Mouse (Mus musculus): ENCODE measurements around the gene Klk1b4.
A peak's percentile ranks its signal among the peaks of the same experiment; 100 is the strongest.
"Not testable (repeated sequence)": the region's sequence is repeated elsewhere in the genome, so short reads cannot be mapped to it uniquely, and the experiment has no call there.

Klk1b4 gene

DNA sequence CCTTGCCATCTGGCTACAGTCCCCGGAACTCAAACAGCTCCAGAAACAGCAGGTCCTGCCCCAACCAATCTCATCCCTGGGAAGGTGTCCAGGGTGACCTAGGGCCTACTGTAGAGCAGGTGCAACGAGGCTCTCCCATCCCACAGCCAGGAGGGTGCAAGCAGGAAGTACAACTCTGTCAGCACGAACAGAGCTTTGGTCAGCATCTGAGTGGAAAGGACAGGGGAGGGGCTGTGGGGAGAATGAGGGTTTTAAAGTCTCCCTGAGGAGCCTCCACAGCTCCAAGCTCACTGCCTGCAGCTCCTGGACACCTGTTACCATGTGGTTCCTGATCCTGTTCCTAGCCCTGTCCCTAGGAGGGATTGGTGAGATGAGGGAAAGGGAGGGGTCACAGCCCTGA is at the start of gene Klk1b4:
TSS of gene Klk1b4 (plus strand) at position 301 of the 400 bp plus-strand sequence.
- not testable (repeated sequence) for DNase-seq (ENCODE audit: low read depth, low spot score)

DNA sequence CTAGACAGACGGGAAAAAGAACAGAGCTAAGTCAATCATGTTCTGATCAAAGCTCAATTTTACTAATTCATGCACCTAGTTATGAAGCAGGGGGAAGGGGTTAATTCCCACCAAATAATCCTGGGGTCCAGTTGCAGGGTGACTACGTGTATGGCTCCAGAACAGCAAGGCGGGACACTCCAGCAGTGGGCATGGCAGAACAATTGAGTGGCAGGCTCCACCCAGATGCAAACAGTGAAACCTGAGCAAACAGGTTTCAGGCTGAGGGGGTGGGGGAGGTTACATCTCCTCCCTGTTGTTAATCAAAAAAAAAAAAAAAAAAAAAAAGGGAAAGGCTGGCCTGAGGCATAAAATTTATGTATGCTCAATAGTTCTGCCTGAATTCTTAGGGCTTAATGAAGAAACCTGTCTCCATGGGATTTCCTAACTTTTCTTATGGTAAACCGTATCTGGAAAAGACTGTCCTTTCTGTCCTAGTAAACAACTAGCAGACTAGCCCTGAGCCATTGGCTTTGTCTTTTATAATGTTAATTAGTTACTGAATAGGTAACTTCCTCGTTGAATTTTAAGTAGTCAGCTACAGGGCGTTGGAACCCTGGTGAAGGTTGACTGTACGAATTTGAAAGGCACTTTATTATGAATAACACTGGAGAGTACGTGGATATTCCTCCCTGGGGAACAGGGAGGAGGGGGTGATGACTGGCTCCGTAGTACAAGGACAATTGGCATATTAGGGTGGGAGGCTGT is 27.8 kb upstream of the Klk1b4 start:
- DNase-seq (ENCODE audit: low read depth, low spot score): peak; percentile 56

DNA sequence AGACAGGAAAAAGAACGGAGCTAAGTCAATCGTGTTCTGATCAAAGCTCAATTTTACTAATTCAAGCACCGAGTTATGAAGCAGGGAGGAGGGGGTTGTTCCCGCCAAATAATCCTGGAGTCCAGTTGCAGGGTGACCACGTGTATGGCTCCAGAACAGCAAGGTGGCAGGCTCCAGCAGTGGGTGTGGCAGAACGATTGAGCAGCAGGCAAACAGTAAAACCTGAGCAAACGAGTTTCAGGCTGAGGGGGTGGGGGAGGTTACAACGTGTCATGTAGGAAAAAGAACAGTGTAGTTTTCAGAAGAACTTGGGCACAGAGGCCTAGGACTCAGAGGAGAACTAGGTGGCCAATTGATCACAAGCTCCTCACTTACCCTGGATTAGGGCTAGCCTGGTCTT is 20.7 kb upstream of the Klk1b4 start:
- DNase-seq (ENCODE audit: low read depth, low spot score): peak; percentile 7

DNA sequence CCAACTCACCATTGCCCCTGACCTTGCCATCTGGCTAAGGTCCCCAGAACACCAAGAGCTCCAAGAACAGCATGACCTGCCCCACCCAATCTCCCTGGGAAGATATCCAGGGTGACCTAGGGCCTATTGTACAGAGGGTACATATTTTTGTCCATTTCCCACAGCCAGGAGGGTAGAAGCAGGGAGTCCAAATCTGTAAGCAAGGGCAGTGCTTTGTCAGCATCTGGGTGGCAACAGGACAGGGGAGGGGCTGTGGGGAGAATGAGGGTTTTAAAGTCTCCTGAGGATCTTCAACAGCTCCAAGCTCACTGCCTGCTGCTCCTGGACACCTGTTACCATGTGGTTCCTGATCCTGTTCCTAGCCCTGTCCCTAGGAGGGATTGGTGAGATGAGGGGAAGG is 19.3 kb upstream of the Klk1b4 start, which contains the start of gene Klk1b24:
TSS of gene Klk1b24 (plus strand) at position 301 of the 400 bp plus-strand sequence.
- DNase-seq (ENCODE audit: low read depth, low spot score): not testable (repeated sequence)

DNA sequence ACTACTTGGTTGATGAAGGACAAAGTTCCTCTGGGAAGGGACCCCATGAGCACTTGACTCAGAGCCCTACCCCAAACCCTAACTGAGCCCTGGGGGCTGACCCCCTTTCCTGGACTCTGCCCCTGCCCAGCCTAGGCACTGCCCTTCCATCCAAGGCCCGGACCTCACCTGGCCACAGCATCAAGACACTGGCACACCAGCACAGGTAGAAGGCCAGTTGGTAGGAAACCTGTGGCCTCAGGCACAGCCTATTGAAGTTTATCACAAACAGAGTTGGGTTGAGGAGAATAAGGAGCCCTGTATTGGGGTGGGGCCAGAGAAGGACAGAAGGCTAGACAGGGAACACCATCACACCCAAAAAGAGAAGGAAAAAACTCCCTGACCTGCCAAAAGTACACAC is 13.8 kb upstream of the Klk1b4 start:
- DNase-seq (ENCODE audit: low read depth, low spot score): not testable (repeated sequence)

DNA sequence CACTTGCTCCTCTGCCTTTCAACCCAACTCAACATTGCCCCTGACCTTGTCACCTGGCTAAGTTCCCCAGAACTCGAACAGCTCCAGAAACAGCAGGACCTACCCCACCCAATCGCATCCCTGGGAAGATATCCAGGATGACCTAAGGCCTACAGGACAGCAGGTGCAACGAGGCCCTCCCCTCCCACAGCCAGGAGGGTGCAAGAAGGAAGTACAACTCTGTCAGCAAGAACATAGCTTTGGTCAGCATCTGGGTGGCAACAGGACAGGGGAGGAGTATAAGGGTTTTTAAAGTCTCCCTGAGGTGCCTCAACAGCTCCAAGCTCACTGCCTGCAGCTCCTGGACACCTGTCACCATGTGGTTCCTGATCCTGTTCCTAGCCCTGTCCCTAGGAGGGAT is 9.3 kb upstream of the Klk1b4 start, which contains the start of gene Klk1b3:
TSS of gene Klk1b3 (plus strand) at position 301 of the 400 bp plus-strand sequence.
- no peak for DNase-seq (ENCODE audit: low read depth, low spot score)

DNA sequence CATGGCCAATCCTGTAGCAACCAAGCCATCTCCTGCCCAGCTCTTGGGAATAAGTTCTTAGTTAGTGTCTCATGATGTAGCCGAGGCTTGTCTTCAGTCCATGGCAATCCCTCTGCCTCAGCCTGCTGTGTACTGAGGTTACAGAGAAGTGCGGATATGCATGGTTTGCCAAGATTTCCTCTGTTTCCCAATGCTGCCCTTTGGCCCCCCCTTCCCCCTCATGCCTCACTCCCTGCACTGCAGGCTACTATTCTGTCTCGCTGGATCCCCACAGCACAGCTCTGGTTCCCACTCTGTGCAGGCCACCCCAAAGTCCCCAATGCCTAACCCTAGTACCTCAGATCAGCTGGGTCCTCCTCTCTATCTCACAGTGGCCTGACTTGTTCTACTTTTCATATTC is 1.1 kb downstream of the Klk1b4 start:
- DNase-seq (ENCODE audit: low read depth, low spot score): no peak

DNA sequence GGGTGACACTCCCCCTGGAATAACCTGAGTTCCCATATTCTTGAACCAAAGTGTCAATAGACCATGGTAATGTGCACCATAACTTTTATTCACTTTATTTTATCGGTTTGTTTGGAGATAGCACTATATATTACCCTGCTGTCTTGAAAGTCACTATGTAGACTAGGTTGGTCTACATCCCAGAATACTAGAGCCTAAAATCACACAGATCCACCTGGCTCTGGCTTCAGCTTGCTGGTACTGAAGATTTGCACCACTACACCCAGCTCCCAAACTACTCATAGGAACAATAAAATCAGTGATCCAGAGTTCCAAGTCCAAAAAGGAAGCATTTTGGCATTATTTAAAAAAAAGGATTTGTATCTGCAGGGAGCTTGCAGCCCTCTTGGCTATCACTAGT is 8.4 kb downstream of the Klk1b4 start, which contains the start of gene Klk1b5:
TSS of gene Klk1b5 (plus strand) at position 301 of the 400 bp plus-strand sequence.
- no peak for DNase-seq (ENCODE audit: low read depth, low spot score)

DNA sequence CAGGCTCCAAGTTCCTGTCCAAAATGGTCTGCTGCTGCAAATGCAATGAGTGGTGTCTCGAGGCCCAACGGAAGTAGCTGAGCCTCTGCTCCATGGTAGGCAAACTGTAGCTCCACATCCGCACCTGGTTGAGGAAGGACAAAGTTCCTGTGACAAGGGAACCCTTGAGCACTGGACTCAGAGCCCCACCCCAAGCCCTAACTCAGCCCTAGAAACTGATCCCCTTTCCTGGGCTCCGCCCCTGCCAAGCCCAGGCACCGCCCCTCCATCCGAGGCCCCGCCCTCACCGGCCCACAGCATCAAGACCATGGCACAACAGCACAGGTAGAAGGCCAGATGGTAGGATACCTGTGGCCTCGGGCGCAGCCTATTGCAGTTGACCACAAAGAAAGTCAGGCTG is 14.4 kb downstream of the Klk1b4 start:
- not testable (repeated sequence) for DNase-seq (ENCODE audit: low read depth, low spot score)

DNA sequence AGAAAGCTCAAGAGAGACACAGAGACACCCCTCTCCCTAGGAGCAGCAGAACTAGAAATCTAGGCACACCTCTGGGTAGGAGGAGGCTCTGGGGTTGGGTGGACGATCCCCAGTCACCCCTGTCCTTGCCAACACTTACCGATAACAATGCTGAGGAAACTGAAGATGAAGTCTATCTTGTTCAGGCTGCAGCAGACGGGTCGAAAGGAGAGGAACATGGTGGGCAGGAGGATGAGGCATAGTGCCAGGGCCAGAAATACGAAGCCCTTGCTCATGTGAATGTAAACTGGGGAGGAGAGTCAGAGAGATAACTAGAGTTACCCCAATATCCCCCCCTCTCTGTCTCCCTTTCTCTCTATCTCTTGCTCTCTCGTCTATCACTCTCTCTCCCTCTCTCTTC is 15.1 kb downstream of the Klk1b4 start:
- DNase-seq (ENCODE audit: low read depth, low spot score): not testable (repeated sequence)

DNA sequence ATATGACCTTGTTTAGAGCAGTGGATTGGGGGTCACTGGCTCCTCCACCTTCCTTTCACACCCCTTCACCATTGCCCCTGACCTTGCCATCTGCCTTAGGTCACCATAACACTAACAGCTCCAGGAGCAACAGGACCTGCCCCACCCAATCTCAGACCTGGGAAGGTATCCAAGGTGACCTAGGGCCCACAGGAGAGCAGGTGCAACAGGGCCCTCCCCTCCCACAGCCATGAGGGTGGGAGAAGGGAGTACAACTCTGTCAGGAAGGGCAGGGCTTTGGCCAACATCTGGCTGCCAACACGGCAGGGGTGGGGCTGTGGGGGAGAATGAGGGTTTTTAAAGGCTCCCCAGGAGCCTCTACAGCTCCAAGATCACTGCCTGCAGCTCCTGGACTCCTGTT is 17.8 kb downstream of the Klk1b4 start, which contains the start of gene Klk1:
TSS of gene Klk1 (plus strand) at position 285 of the 400 bp plus-strand sequence.
- DNase-seq (ENCODE audit: low read depth, low spot score): peak; percentile 83

DNA sequence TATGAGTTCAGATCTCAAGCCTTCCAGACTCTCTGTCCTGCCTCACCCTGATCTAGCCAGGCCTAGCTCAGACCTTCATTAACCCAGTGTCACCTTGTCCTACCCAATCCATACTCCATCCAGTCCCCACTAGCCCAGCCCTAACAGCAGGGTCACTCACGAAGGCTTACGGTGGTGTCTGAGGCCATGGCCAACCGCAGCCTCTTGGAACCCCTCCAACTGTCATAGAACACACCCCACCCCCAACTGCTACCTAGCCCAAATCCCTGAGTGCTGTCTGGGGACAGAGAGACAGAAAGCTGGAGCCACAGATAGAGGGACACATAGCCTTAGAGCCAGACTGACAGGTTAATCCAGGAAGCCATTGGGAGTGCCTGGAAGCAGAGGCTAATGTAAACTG is 28.7 kb downstream of the Klk1b4 start, which contains the start of gene Gm36864:
TSS of gene Gm36864 (plus strand) at position 269 of the 400 bp plus-strand sequence.
- no peak for DNase-seq (ENCODE audit: low read depth, low spot score)

DNA sequence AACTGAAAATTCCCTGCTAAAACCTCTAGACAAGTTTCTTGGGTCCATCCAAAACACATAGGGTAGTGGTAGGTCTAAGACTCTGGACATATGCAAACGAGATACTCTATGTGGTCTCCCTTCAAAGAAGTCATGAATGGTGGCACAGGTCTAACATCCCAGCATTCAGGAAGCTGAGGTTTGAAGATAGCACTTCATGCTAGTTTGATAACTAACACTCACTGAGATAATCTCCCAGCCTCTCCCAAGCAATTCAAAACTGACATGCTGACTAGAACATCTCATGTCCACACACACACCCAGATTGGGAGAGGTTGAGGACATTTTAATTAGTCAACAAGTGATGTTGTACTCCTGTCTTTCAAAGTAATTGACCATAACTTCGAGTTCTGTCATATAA is 32.7 kb downstream of the Klk1b4 start:
- DNase-seq (ENCODE audit: low read depth, low spot score): no peak

DNA sequence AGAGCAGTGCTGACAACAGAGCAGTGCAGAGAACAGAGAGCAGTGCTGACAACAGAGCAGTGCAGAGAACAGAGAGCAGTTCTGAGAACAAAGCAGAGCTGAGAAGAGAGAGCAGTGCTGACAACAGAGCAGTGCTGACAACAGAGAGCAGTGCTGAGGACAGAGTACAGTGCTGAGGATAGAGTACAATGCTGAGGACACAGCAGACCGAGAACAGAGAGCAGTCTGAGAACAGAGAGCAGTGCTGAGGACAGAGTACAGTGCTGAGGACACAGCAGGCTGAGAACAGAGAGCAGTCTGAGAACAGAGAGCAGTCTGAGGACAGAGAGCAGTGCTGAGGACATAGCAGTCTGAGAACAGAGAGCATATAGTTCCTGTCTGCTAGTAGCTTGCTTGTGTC is 33.5 kb downstream of the Klk1b4 start:
- no peak for DNase-seq (ENCODE audit: low read depth, low spot score)

DNA sequence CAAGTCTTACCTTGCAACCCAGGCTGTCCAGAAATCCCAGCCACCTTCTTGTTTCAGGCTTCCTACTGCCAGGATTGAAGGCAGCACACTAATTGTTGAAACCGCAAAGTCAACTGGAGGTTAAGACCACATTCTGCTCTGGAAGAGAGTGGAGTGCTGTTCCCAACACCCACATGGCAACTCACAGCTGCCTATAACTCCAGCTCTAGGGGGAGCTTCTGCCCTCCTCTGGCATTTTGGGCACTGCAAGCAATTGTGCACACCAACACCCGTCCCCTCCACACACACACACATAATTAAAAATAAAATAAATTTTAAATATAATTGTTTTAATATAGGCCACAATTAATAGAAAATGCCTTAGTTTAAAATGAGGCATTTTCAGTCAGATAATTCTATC is 33.9 kb downstream of the Klk1b4 start:
- DNase-seq (ENCODE audit: low read depth, low spot score): no peak

DNA sequence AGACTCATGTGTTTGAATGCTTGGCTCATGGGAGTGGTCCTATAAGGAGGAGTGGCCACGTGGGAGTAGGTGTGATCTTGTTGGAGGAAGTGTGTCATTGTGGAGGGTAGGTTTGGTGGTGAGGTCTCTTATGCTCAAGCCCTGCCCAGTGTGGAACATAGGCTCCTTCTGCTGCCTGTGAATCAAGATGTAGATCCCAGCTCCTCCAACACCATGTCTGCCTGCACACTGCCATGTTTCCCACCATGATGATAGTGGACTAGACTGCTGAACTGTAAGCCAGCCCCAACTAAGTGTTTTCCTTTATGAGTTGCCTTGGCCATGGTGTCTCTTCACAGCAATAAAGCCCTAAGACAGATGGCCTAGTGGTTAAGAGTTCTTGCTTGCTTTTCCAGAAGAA is 36.8 kb downstream of the Klk1b4 start:
- DNase-seq (ENCODE audit: low read depth, low spot score): no peak

DNA sequence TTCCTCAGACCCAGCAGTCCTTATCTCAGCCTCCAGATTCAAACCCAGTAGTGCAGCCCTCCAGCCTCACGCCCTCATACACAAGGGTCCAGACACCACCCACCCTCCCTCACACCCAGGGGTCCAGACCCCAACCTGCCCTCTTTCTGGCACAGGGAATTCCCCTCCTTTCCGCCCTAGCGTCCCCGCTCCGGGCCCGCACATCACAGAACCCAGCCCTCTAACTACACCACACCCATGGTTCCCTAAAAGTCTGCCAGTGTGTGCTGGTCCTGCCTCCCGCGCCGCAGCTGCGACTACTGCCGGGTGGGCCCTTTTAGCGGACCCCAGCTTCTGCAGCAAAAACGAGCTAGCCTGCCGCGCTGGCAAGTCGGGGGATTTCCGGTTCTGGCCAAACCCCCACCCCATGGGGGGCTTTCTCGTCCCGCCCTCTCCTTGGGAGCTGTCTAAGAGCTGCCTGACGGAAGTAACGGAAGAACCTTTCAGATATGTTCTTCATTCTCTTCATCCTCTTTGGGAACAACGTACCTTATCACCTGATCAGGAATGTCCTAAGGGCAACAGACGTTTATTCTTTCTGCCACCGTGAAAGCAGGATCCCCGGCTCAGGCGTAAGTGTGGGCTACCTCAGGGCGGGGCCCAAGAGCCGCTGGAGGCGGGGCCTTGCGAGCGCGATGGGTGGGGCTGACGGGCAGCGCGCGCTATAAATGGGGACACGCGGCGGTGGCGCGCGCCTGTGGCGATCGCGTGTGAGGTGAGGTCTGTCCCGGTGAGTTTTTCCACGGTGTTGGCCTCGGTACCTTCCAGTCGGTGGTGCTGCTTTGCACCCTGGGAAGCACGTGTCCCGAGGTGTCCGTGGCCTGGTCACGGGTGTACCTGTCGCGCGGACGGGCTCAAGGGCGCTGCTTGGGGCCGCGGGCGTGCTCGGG is 39.1 kb downstream of the Klk1b4 start, which contains the start of the genes 1700028J19Rik and 2410002F23Rik:
TSS of gene 1700028J19Rik (minus strand) at position 641 of the 929 bp plus-strand sequence.
TSS of gene 2410002F23Rik (plus strand) at position 668 of the 929 bp plus-strand sequence.
- DNase-seq (ENCODE audit: low read depth, low spot score): peak; percentile 92

DNA sequence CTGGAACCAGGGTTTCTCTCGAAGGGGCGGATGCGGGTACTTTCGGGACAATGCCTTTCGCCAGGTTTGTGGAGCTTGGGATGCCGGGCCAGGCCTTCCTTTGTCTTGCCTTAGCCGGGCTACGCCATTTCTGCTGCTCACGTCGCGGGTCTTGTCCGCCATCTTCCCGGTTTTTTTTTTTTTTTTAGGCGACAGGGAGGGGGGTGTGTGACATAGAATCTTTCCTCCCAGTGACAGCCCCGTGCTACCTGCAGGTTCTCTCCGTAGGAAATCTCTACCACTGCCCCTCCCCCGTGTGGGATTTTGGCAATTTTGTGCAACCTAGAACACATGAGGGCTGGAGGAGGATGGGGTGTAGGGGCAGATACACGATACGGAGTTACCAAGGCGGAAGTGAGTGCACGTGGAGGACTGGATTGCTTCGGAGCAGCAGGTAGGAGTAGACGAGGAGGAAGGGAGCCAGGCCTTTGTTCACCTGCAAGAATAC is 39.8 kb downstream of the Klk1b4 start:
- DNase-seq (ENCODE audit: low read depth, low spot score): peak; percentile 74

DNA sequence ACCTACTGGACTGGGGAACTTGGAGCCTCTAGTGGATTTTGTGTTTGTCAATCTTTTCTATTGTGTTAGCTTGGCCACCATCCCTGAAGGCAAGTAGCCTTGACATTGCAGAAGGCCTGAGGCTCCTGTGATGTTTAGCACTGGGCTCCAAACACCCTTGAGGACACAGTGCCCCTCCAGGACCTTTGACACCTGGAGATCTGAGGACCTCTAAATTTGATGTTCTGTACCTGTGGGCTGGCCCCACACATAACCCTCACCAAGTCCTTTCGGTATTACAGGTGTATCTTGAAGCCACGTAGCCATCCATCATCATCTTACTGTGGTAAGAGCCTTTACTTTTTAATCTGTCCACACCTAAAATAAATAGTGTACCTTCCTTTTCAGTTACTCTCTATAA is 40.7 kb downstream of the Klk1b4 start:
- DNase-seq (ENCODE audit: low read depth, low spot score): no peak

DNA sequence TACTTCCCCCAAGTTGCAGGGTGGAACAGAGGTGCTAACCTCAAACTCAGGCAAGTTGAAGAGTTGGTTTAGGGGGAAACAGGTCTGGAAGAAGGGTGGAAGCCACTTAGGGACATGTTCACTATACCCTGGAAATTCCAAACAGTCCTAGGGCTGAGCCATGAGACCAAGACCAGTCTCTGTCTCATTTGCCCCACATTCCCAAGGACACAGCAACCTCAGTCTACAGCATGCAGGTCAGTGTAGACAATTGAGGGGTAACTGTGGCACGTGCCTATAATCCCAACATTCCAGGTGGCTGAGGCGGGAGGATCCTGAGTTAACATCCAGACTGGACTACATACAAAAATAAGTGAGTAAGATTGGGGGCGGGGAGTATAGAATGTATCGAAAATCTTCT is 42.0 kb downstream of the Klk1b4 start:
- no peak for DNase-seq (ENCODE audit: low read depth, low spot score)

DNA sequence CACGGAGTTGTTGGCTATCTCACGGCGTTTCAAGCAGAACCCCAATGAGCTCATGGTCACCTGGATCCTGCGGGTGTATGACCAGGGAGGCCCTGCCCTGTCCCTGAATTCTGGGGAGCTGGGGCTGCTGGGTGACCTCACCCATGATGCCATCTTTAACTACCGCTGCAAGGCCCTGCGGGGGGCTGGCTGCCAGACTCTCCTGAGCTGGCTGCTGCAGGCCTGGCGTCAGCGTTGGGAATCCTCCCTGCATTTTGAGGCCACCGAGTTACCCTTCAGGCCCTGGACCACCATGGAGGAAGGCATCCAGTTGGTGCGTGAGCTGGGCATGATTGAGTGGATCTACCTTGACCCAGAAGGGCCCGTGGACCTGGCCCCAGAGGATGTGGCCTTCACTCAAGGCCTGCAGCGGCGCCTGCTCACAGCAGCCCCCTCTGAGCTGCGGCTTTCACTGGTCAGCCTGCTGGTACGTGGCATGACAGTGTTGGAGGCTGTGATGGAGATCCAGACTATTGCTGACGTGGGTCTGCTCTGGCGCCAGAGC is 43.6 kb downstream of the Klk1b4 start:
- DNase-seq (ENCODE audit: low read depth, low spot score): not testable (repeated sequence)
